Mouse (Mus musculus) ES-Bruce4 (cell line): ENCODE results near the gene Sfxn5. TPM values are rescaled to one million over a fixed set of nuclear protein-coding genes. Genes with fewer than 3 reads are reported as not detected.

ENCODE experiments used
- H3K27ac ChIP-seq: 2 replicates; pipeline ENCODE4 v1.5.1; 2012; ENCODE audit warnings: low read length, inconsistent platforms; ENCODE audit not compliant: insufficient read depth
- H3K27me3 ChIP-seq: 2 replicates; pipeline ENCODE4 v1.6.1; 2012; ENCODE audit warnings: mild to moderate bottlenecking, low read length, inconsistent platforms; ENCODE audit not compliant: control insufficient read depth, poor library complexity, insufficient read depth, severe bottlenecking
- H3K36me3 ChIP-seq: 2 replicates; pipeline ENCODE4 v1.6.1; 2012; ENCODE audit warnings: inconsistent platforms, mild to moderate bottlenecking, low read length, moderate library complexity; ENCODE audit not compliant: control insufficient read depth, poor library complexity, insufficient read depth, severe bottlenecking
- H3K4me1 ChIP-seq: one replicate; pipeline ENCODE4 v1.8.1; 2011; ENCODE audit warnings: low read length; ENCODE audit not compliant: control insufficient read depth, insufficient read depth
- H3K4me3 ChIP-seq: 2 replicates; pipeline ENCODE4 v1.5.1; 2011; ENCODE audit warnings: low read depth, mild to moderate bottlenecking, low read length
- H3K9ac ChIP-seq: 2 replicates; pipeline ENCODE4 v1.6.1; 2012; ENCODE audit warnings: low read depth, mild to moderate bottlenecking, inconsistent platforms; ENCODE audit not compliant: poor library complexity, severe bottlenecking
- H3K9me3 ChIP-seq: replicated peaks from 2 replicates; pipeline ENCODE4 v1.6.1; 2012; ENCODE audit warnings: mild to moderate bottlenecking, low read length, inconsistent platforms; ENCODE audit not compliant: control insufficient read depth, poor library complexity, insufficient read depth, severe bottlenecking
- CTCF ChIP-seq: IDR thresholded peaks from one replicate; pipeline ENCODE4 v1.8.1; 2011; ENCODE audit warnings: low read depth, low read length
- EP300 ChIP-seq: IDR thresholded peaks from 2 replicates; pipeline ENCODE4 v1.6.1; 2011; ENCODE audit warnings: low read depth, low read length; ENCODE audit not compliant: insufficient read depth
- POLR2A ChIP-seq: IDR thresholded peaks from one replicate; pipeline ENCODE4 v1.8.1; 2011; ENCODE audit warnings: low read length; ENCODE audit not compliant: insufficient read depth
- polyA plus RNA-seq: library from polyadenylated mRNA; stranded (reverse); fragments of >200 nt; gene quantifications from 2 replicates; pipeline ENCODE4 v1.2.4, GENCODE M21; 2011; ENCODE audit warnings: low read depth; ENCODE audit not compliant: missing spikeins, insufficient read depth, insufficient read length

Gene Sfxn5
- polyA plus RNA-seq, 1 experiment, result 6.0 TPM

- Histone ChIP-seq H3K4me3 (no peak overlapping the region), H3K9me3 (no peaks in the 10 kb centered on the region), H3K9ac (no peak overlapping the region), H3K36me3 (no peaks in the 10 kb centered on the region), H3K27me3 (no peaks in the 10 kb centered on the region), H3K27ac (no peak overlapping the region), H3K4me1 (peaks cover 2% of the 10 kb centered on the region)
- TF ChIP-seq POLR2A (no peak), CTCF (no peak), EP300 (no peak)
Observed at GRCm38 (mm10) chr6:85331221-85331735, 1.9 kb downstream of the Sfxn5 start.

GRCm38 (mm10) chr6:85329666-85330185 is 3.5 kb downstream of the Sfxn5 start:
- Histone ChIP-seq H3K27ac (no peak overlapping the region), H3K4me3 (no peak overlapping the region), H3K4me1 (peaks cover 2% of the 10 kb centered on the region), H3K27me3 (no peaks in the 10 kb centered on the region), H3K36me3 (no peaks in the 10 kb centered on the region), H3K9me3 (no peaks in the 10 kb centered on the region), H3K9ac (no peak overlapping the region)
- TF ChIP-seq CTCF, result no peak

- Histone ChIP-seq H3K4me1 (peaks cover 2% of the 10 kb centered on the region), H3K36me3 (no peaks in the 10 kb centered on the region), H3K9ac (no peak overlapping the region), H3K4me3 (no peak overlapping the region), H3K27ac (no peak overlapping the region), H3K27me3 (no peaks in the 10 kb centered on the region), H3K9me3 (no peaks in the 10 kb centered on the region)
- TF ChIP-seq EP300, result no peak
- no peak for TF ChIP-seq CTCF
- no peak for TF ChIP-seq POLR2A
Observed at GRCm38 (mm10) chr6:85326564-85326963, 6.7 kb downstream of the Sfxn5 start.

GRCm38 (mm10) chr6:85325109-85325508 is 8.1 kb downstream of the Sfxn5 start:
- H3K4me3 ChIP-seq, result no peak overlapping the region
- no peaks in the 10 kb centered on the region for H3K36me3 ChIP-seq
- no peak overlapping the region for H3K27ac ChIP-seq
- no peak for TF ChIP-seq CTCF
- TF ChIP-seq EP300, result no peak
- no peak for TF ChIP-seq POLR2A
- H3K9me3 ChIP-seq, result no peaks in the 10 kb centered on the region
- H3K4me1 ChIP-seq, result no peaks in the 10 kb centered on the region
- H3K27me3 ChIP-seq, result no peaks in the 10 kb centered on the region
- no peak overlapping the region for H3K9ac ChIP-seq

GRCm38 (mm10) chr6:85320445-85320866 is 12.8 kb downstream of the Sfxn5 start:
- Histone ChIP-seq H3K4me3 (no peak overlapping the region), H3K4me1 (no peaks in the 10 kb centered on the region), H3K9me3 (no peaks in the 10 kb centered on the region), H3K36me3 (no peaks in the 10 kb centered on the region), H3K9ac (no peak overlapping the region), H3K27me3 (no peaks in the 10 kb centered on the region), H3K27ac (no peak overlapping the region)
- TF ChIP-seq EP300 (no peak), POLR2A (no peak), CTCF (no peak)

GRCm38 (mm10) chr6:85316211-85316610 is 17.0 kb downstream of the Sfxn5 start:
- Histone ChIP-seq H3K36me3 (no peaks in the 10 kb centered on the region), H3K4me1 (no peaks in the 10 kb centered on the region), H3K4me3 (no peak overlapping the region), H3K9me3 (no peaks in the 10 kb centered on the region), H3K9ac (no peak overlapping the region), H3K27ac (no peak overlapping the region), H3K27me3 (no peaks in the 10 kb centered on the region)
- no peak for TF ChIP-seq POLR2A
- no peak for TF ChIP-seq CTCF
- no peak for TF ChIP-seq EP300
